Mouse (Mus musculus) layer of hippocampus, adult 6 months (tissue): Measurements from ENCODE around the gene Sbf2. TPM values are rescaled to one million over a fixed set of nuclear protein-coding genes. Genes with fewer than 3 reads are reported as not detected.

Experiments used
- long read RNA-seq, 2 experiments: library from polyadenylated mRNA; unstranded; transcript quantifications; one replicate each; pipeline ENCODE4 v2.0.0; 2019 to 2020
- polyA plus RNA-seq: library from polyadenylated mRNA; unstranded; fragments of <200 nt; fragmentation: Nextera tagmentation; gene quantifications from 2 replicates; pipeline ENCODE4 v1.2.3, GENCODE M21; 2021

Sbf2 gene
- polyA plus RNA-seq: 2.9 and 3.4 TPM in 2 replicates
- long read RNA-seq, experiment 1, partial matches to known transcripts: 9 of 13 reads
- long read RNA-seq, experiment 1, other reads (novel, unspliced or antisense): 4 of 13 reads
- long read RNA-seq, experiment 2, full-length matches to known transcripts: 3 of 36 reads
- long read RNA-seq, experiment 2, partial matches to known transcripts: 27 of 36 reads
- long read RNA-seq, experiment 2, other reads (novel, unspliced or antisense): 6 of 36 reads

DNA sequence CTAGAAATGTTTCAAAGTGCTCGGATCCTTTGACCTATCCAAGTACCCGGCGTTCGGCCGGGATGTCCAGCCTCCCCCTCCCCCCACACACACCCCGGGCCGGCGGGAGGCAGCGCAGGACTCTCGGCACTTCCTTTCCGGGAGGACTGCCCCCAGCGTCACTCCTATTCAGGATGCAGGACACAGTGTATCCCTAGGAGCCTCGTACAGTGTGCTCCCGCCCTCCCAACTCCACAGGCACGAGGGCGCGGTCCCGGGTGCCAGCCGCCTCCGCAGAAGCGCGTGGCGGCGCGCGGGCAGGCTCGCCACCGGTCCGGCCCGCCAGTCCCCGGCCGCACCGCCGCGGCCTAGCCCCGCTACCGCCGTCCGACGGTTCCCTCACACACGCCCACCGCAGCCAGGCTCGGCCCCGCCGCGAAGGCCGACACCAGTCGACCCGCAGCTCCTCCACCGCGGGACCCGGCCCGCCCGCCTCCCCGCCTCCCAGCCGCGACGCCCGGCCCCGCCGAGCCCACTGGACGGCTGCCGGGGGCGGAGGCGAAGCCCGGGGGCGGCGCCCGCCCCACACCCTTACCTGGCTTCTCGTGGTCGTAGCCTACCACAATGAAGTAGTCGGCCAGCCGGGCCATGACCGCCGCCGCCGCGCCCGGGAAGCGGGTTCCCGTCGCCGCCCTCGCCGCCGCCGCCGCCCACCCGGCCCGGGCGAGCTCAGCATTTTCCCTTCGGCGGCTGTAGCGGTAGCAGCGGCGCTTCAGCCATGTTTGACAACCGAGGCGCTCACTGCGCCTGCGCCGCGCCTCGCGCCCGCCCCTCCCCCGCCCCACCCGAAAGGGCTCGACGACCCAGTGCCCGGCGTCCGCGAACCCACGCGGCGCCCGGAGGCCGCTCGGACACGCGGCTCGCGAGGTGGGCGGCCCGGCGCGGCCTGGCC lies at the start of gene Sbf2:
Gene Sbf2 (minus strand): TSS at position 790 of the 931 bp plus-strand sequence.

DNA sequence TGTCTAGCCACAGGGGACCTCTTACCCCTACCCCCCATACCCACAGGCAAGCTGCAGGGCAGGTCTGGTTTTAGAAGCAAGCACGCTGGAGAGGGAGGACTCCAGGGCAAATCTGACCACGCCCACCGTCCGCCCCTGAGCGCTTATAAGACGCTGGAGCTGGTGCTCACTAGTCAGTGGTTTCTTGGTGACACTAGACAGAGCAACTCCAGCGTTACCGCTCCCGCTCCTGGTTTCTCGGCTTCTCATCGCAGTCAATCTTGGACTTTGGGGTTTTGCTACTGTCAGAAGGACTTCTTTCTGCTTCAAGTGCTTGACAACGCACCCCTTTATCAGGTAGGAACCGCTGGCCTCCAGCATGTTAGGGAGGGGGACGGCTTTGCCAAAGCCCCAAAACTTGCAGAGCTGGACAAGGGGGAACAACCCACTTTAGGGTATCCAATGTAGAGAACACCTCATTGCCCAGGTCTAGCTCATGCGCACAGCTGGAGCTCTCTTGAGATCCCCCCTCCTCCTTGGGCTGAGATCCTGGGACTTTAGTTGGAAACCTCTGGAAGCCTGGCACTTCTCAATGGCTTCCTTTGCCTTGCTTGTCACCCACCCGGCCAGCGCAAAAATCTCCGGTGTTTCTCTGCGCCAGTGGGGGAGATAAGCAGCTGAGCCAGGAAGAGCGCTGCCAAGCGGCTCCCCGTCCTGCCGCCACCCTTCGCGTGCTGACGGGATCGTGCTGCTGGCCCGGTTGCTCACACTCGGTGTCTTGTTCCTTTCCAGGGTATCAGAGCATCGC lies 13.0 kb upstream of the Sbf2 start, which contains the start of gene Adm:
Gene Adm (plus strand): TSS at position 176 of the 787 bp plus-strand sequence.

Other genes starting within 250 kb of the Sbf2 start
- gene Adm, start 12.7 kb upstream of the Sbf2 start, polyA plus RNA-seq: 2.2 and 3.1 TPM in 2 replicates
- gene Ampd3, start 153.3 kb upstream of the Sbf2 start, polyA plus RNA-seq: 9.4 and 9.5 TPM in 2 replicates
- 190 and 205 TPM in 2 replicates for gene Rnf141, start 229.5 kb upstream of the Sbf2 start, polyA plus RNA-seq
- 0.19 and 0.20 TPM in 2 replicates for gene Lyve1, start 248.3 kb upstream of the Sbf2 start, polyA plus RNA-seq